Mouse (Mus musculus): ENCODE measurements around the gene Gan. TPM values are rescaled to one million over a fixed set of nuclear protein-coding genes. Genes with fewer than 3 reads are reported as not detected.

The Gan gene
- total RNA-seq, 2 experiments from 2014 or later: 6.4 to 7.3 TPM

DNA sequence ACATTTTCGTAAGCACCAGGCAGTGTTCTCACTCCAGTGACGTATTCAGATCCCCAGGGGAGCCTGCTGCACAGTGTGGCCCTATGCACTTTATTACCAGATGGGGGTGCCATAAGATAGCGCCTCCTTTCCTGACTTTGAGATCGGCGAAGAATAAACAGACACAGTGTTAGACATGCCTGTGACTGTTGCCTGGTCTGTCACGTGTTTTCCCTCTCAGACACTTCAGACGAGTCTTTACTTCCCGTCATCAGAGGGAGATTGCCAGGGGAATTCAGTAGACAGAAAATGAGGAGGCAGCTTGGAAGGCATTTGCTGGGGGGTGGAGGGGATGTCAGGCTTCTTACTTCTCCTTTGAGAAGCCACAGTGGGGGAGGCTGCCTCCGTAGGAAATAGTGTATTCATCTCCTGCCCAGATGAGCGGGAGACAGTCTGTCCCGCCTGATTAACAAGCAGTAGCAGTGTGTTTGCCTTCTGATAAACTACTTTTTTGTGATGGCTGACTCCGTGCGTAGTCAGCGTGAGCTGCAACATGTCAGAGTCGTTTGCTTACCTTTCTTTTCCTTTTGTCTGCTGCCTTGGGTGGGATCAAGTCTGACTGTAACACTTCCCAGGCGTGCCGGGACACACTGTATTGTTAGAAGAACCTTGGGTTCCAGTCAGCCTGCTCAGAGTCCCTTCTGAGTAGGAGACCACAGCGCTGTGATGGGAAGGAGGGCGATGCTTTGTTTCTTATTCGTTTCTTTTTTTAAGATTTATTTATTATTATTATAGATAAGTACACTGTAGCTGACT is 40.4 kb downstream of the Gan start:
- DNase-seq: peak; percentile 82 to 85
- intact Hi-C loops (cut with DNase I): loop anchor here (2.0 kb wide), 1 partner anchor 266 kb away; no protein-coding TSS in a partner anchor

DNA sequence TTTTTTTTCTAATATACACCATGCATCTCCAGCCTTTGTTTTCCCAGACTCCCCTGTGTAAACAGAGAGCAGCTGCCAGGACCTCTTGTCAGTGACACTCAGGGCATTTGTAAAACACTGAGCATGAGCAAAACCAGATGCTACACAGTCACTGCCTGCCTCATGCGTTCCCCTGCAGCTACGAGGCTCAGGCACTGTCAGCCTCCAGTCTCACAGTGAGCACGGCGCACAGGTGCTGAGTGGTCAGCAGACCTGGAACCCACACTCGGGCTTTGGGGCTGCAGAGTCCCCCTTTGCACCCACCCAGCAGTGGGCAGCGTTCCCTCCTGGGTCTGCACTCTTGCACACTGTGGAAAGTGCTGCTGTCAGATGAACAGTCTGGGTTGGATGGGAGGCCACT is 41.7 kb downstream of the Gan start:
- intact Hi-C loops (cut with DNase I): loop anchor here (2.0 kb wide), 1 partner anchor 265 kb away; no protein-coding TSS in a partner anchor

DNA sequence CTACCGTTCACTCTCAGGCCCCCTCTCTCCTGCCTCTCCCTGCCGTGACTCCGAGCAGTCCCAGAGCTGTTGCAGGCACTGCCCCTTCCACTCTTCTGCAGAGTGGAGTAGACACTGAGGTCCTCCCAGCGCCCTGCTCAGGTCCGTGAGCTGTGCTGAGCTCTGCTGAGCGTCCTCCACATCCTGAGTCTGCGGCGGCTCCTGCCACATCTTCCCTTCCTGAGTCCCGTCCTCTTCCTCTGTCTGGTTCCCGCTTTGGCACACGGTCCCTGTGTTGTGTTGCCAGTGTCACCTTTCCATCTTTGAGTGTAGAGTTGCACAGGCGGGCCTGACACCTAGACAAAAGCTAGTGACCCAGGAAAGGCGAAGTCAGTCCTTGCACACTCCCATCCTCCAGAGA is 42.4 kb downstream of the Gan start:
- intact Hi-C loops (cut with DNase I): no loop called here
- DNase-seq: peak in 1 of 2 experiments; percentile 32

More for the DNA sequence above, 41.7 kb downstream of the Gan start:
- peak; percentile 58 to 70 for DNase-seq

DNA sequence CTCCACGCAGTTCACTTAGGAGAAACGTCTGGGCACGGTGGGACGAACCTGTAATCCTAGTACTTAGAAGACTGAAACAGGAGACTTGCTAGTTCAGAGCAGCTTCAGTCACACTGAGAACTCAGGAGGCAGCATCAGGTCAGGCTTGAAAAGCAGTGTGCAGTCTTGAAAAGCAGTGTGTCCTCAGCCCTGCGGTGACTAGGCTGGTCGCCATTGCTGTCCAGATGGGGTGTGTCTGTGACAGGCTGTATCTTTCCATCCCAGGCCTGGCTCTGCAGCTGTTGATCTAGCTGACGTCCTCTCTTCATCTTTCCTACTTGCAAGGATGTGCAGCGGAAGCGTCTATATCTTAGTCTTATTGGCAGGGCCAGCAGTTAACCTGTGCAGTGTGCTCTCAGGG is 42.9 kb downstream of the Gan start:
- DNase-seq: peak; percentile 38 to 41
- intact Hi-C loops (cut with DNase I): no loop called here

- no peak for DNase-seq
- intact Hi-C loops (cut with DNase I): no loop called here
Observed at GRCm38 (mm10) chr8:117201221-117202017, 43.5 kb downstream of the Gan start.

- DNase-seq: no peak
- intact Hi-C loops (cut with DNase I): no loop called here
Observed at GRCm38 (mm10) chr8:117203085-117203484, 45.1 kb downstream of the Gan start.

- intact Hi-C loops (cut with DNase I): no loop called here
- no peak for DNase-seq
Observed at GRCm38 (mm10) chr8:117205884-117206283, 47.9 kb downstream of the Gan start.

- intact Hi-C loops (cut with DNase I): no loop called here
- DNase-seq: no peak
Observed at GRCm38 (mm10) chr8:117206636-117207035, 48.7 kb downstream of the Gan start.

- intact Hi-C loops (cut with DNase I): no loop called here
- no peak for DNase-seq
Observed at GRCm38 (mm10) chr8:117209150-117209549, 51.2 kb downstream of the Gan start.

GRCm38 (mm10) chr8:117212100-117212499 is 54.2 kb downstream of the Gan start:
- DNase-seq: peak; percentile 31 to 33
- intact Hi-C loops (cut with DNase I): no loop called here

GRCm38 (mm10) chr8:117217724-117218123 is 59.8 kb downstream of the Gan start:
- intact Hi-C loops (cut with DNase I): no loop called here
- DNase-seq: no peak

DNA sequence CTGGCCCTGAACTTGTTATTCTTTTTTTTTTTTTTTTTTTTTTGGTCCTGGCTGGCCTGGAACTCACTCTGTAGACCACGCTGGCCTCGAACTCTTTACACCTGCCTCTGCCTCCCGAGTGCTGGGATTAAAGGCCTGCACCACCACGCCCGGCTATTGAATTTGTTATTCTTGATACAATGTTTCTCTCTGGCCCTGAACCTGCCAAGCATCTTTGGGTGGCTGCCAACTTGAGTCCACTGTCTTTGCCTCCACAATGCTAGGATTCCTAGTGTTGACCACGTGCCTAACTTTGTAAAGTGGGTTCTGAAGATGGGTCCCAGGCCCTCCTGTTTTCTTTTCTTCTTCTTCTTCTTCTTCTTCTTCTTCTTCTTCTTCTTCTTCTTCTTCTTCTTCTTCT is 64.5 kb downstream of the Gan start:
- DNase-seq: peak in 1 of 2 experiments; percentile 27
- intact Hi-C loops (cut with DNase I): loop anchor here (5.0 kb wide), 1 partner anchor 345 kb away; no protein-coding TSS in a partner anchor

- intact Hi-C loops (cut with DNase I): loop anchor here (1.0 to 5.0 kb wide), 4 partner anchors 34 to 343 kb away; no protein-coding TSS in a partner anchor
- DNase-seq: peak; percentile 88 to 92
Observed at GRCm38 (mm10) chr8:117224630-117225029, 66.7 kb downstream of the Gan start.

DNA sequence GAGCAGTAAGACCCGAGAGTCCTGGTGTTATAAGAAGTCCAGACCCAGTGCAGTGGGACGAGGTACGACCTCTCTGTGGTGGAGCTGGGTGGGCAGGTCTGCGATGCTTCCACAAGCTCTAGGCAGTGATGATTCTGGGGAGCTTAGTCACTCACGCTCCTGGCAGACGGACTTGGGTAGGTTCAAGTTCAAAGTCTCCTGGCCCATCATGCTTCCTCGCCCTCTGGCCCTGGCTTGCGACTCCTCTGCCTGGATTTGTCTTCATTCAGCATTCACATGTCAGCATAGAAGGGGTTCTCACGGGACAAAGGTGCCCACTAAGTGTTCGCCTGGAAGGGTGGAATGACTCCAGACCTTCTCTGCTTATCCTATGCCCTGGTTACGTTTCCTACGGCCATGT is 68.4 kb downstream of the Gan start:
- intact Hi-C loops (cut with DNase I): no loop called here

GRCm38 (mm10) chr8:117227339-117227738 is 69.4 kb downstream of the Gan start:
- no peak for DNase-seq
- intact Hi-C loops (cut with DNase I): no loop called here

More for the DNA sequence above, 68.4 kb downstream of the Gan start:
- no peak for DNase-seq

DNA sequence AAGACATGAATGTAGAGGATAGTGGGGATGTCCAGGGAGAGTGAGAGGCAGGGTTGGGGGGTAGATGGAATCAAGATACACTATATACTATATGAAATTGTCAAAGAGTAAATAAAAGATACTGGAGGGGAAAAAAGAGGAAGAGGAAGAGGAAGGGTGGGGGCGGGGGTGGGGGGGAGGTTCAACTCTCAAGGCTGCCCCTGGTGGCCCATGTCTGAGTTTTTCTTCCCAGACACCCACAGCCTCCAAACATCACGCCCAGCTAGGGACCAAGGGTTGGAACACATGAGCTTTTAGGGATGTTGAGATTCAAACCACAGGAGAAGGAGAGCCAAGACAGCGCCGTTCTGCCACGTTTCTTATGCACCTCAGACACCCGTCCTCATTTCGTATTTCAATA is 75.3 kb downstream of the Gan start:
- intact Hi-C loops (cut with DNase I): no loop called here
- no peak for DNase-seq

GRCm38 (mm10) chr8:117236531-117236930 is 78.6 kb downstream of the Gan start:
- intact Hi-C loops (cut with DNase I): no loop called here
- DNase-seq: no peak

GRCm38 (mm10) chr8:117240326-117240725 is 82.4 kb downstream of the Gan start:
- no peak for DNase-seq
- intact Hi-C loops (cut with DNase I): no loop called here

DNA sequence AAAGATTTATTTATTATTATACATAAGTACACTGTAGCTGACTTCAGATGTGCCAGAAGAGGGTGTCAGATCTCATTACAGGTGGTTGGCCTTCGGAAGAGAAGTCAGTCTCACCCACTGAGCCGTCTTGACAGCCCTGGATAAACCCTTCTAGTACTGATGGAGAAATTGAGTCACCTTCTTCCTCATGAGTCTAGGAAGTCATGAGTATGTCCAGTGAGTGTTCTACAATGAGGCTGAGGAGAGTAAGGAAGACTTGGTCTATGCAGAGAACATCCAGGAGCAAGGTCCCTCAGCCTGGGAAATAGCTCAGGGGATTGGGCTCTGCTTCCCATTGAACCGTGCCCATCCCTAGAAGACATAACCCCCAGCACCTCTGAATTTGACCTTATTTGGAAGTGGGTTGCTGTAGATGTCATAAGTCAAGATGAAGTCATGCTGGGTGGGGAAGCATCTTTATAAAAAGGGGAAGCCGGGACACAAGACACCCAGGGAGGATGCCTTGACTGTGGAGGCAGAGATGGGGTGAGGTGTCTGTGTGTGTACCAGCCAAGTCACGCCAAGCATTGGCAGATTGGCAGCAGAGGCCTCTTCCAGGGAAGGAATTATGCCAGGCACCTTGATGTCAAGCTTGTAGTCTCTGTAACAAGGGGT is 83.0 kb downstream of the Gan start:
- intact Hi-C loops (cut with DNase I): no loop called here
- DNase-seq: no peak

GRCm38 (mm10) chr8:117241848-117242247 is 83.9 kb downstream of the Gan start:
- DNase-seq: no peak
- intact Hi-C loops (cut with DNase I): no loop called here

DNA sequence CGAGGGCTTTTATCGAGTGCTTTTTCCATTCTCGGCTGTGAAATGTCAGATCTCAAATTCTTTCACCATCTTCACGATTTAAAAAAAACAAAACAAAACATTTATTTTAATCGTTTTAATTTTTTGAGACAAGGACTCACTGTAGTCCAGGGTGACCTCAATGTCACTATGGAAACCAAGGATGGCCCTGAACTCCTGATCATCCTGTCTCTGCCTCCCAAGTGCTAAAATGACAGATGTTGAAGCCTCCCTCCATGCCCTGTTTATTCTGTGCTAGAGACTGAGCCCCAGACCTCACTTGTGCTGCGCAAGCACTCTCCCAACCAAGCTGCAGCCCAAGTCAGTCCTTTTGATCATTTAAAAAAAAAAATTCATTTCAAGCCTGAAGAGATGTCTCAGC is 84.4 kb downstream of the Gan start:
- intact Hi-C loops (cut with DNase I): no loop called here

More for the DNA sequence above, 84.4 kb downstream of the Gan start:
- DNase-seq: no peak
